Mouse (Mus musculus) WW6 (cell line): ENCODE data around the gene Tmem208.

ENCODE experiments used
- DNase-seq: peaks from one replicate; pipeline ENCODE4 v3.0.0-alpha.2; 2013; ENCODE audit warnings: low read depth, low spot score

The Tmem208 gene

GRCm38 (mm10) chr8:105298351-105299252, 27.6 kb upstream of the Tmem208 start:
- no peak for DNase-seq

GRCm38 (mm10) chr8:105299962-105300361, 26.2 kb upstream of the Tmem208 start:
- no peak for DNase-seq

GRCm38 (mm10) chr8:105303396-105303795, 22.8 kb upstream of the Tmem208 start:
- DNase-seq: no peak

GRCm38 (mm10) chr8:105303874-105304273, 22.3 kb upstream of the Tmem208 start:
- no peak for DNase-seq

- DNase-seq: no peak
Measured at GRCm38 (mm10) chr8:105304325-105305210, 21.6 kb upstream of the Tmem208 start.

GRCm38 (mm10) chr8:105305211-105306145, 20.7 kb upstream of the Tmem208 start, which contains the start of gene Elmo3:
Elmo3 (plus strand) TSS chr8:105305601.
- no peak for DNase-seq

- DNase-seq: no peak
Measured at GRCm38 (mm10) chr8:105306146-105306691, 19.9 kb upstream of the Tmem208 start.

- no peak for DNase-seq
Measured at GRCm38 (mm10) chr8:105307670-105308069, 18.5 kb upstream of the Tmem208 start.

GRCm38 (mm10) chr8:105308428-105308827, 17.7 kb upstream of the Tmem208 start:
- DNase-seq: no peak

GRCm38 (mm10) chr8:105309142-105309847, 16.9 kb upstream of the Tmem208 start:
- no peak for DNase-seq

- no peak for DNase-seq
Measured at GRCm38 (mm10) chr8:105310118-105310517, 16.0 kb upstream of the Tmem208 start.

- DNase-seq: no peak
Measured at GRCm38 (mm10) chr8:105311718-105312117, 14.4 kb upstream of the Tmem208 start.

GRCm38 (mm10) chr8:105312891-105313481, 13.2 kb upstream of the Tmem208 start:
- no peak for DNase-seq

GRCm38 (mm10) chr8:105313622-105314402, 12.3 kb upstream of the Tmem208 start:
- DNase-seq: no peak

GRCm38 (mm10) chr8:105315073-105315769, 10.9 kb upstream of the Tmem208 start:
- no peak for DNase-seq

- no peak for DNase-seq
Measured at GRCm38 (mm10) chr8:105317941-105318340, 8.2 kb upstream of the Tmem208 start.

- no peak for DNase-seq
Measured at GRCm38 (mm10) chr8:105318662-105319190, 7.4 kb upstream of the Tmem208 start.

GRCm38 (mm10) chr8:105323183-105323582, 3.0 kb upstream of the Tmem208 start:
- no peak for DNase-seq
